Comparison of ENCODE assay signal across 12 mouse cellular contexts in the genomic region with DNA sequence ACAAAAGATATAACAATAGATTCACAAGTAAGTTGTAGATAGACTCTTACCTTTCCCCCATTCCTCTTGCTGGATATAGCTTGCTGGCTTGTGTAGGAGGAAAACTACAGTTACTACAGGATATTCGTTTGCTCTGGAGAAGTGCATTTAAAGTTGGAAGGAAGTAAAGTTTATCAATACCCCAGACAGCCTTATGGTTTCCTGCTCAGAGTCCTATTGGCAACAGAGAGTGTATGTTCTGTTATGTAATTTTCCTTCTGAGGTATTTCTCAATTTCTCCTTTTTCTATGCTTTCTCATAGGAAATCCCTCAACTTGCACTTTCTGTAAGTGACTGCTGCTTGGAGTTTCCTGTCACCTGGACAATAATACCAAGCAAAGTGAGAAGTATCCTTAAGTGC. TPM values are rescaled to one million over a fixed set of nuclear protein-coding genes. Genes with fewer than 3 reads are reported as not detected.
"Had no signal": no experiment of that assay in that cellular context is flagged by ENCODE, and none has a peak within 500 bp of the region (broad histone marks: within the 10 kb centered on the region; RNA-seq: fewer than 3 reads in every experiment).

No protein-coding gene starts in this region.

RNA-seq across cellular contexts. Expression of a gene that starts 37.5 kb away (rescaled TPM):
- total RNA-seq: forebrain, postnatal 0 days; gastrocnemius, adult 18-20 months; gastrocnemius, adult 2 months; gastrocnemius, adult 8-10 months; gastrocnemius, postnatal 10 days; gastrocnemius, postnatal 14 days; gastrocnemius, postnatal 25 days; gastrocnemius, postnatal 36 days; gastrocnemius, postnatal 4 days; heart, adult 18-20 months; heart, adult 2 months; heart, adult 8-10 months had no signal

RNA-seq across cellular contexts. Expression of a gene that starts 39.2 kb away (rescaled TPM):
- total RNA-seq: forebrain, postnatal 0 days; gastrocnemius, adult 18-20 months; gastrocnemius, adult 2 months; gastrocnemius, adult 8-10 months; gastrocnemius, postnatal 14 days; gastrocnemius, postnatal 25 days; gastrocnemius, postnatal 36 days; gastrocnemius, postnatal 4 days; heart, adult 18-20 months; heart, adult 8-10 months had no signal
